ENCODE assay signal across 14 mouse cellular contexts in the genomic region with DNA sequence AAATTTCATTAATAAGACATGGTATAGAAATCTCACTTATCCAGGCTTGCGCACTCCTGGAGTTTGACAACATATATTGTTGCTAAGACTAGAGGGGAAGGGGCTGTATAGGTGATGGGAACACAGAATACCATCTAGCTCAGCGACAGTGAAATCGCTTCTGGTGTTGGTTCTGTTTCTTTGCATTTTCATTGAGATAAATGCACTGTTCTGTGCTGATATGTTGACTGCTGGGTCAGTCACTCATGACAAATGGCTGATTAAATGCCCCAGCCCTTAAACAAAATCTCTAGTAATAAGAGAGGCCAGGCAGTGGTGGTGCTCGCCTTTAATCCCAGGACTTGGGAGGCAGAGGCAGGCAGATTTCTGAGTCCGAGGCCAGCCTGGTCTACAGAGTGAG.
"Had no signal": no experiment of that assay in that cellular context is flagged by ENCODE, and none has a peak within 500 bp of the region (broad histone marks: within the 10 kb centered on the region; RNA-seq: fewer than 3 reads in every experiment).

No protein-coding gene starts in this region.

- DNase-seq: kidney, postnatal 10 days; left cerebral cortex, postnatal 4 days; lung, adult 18-20 months; lung, postnatal 36 days; right cerebral cortex, postnatal 4 days; thymus, adult 2 months; thymus, postnatal 25 days had no signal

- H3K4me3 ChIP-seq: limb, embryonic 13.5 days; midbrain, embryonic 15.5 days; neural tube, embryonic 12.5 days; stomach, embryonic 15.5 days had no signal

- H3K36me3 ChIP-seq: limb, embryonic 13.5 days; midbrain, embryonic 15.5 days; neural tube, embryonic 12.5 days; stomach, embryonic 15.5 days had no signal

- H3K9ac ChIP-seq: limb, embryonic 13.5 days; midbrain, embryonic 15.5 days; neural tube, embryonic 12.5 days; stomach, embryonic 15.5 days had no signal

- H3K4me2 ChIP-seq: limb, embryonic 13.5 days; midbrain, embryonic 11.5 days; midbrain, embryonic 15.5 days; neural tube, embryonic 12.5 days; stomach, embryonic 15.5 days had no signal

- H3K27me3 ChIP-seq: limb, embryonic 13.5 days; midbrain, embryonic 15.5 days; neural tube, embryonic 12.5 days; stomach, embryonic 15.5 days had no signal

- ATAC-seq: inflammation-experienced regulatory T-cells, adult 6 months; lung, postnatal 0 days; midbrain, embryonic 15.5 days had no signal

- H3K9me3 ChIP-seq: limb, embryonic 13.5 days; midbrain, embryonic 15.5 days; neural tube, embryonic 12.5 days; stomach, embryonic 15.5 days had no signal

- H3K27ac ChIP-seq: limb, embryonic 13.5 days; midbrain, embryonic 15.5 days; neural tube, embryonic 12.5 days; stomach, embryonic 15.5 days had no signal

- H3K4me1 ChIP-seq: limb, embryonic 13.5 days; midbrain, embryonic 15.5 days; neural tube, embryonic 12.5 days; stomach, embryonic 15.5 days had no signal
